Comparison of ENCODE assay signal across 27 mouse cellular contexts in genomic region chr5:130977999-130978398, GRCm38 (mm10).
DNase-seq lines count a peak whose midpoint lies in the region; ATAC-seq and TF ChIP-seq lines count a peak whose summit lies in the region.
"Had no signal": no experiment of that assay in that cellular context is flagged by ENCODE, and none has a peak within 500 bp of the region (broad histone marks: within the 10 kb centered on the region; RNA-seq: fewer than 3 reads in every experiment).

No protein-coding gene starts in this region.

- peak; percentile 21 for DNase-seq in cerebellum, adult 9-10 months
- no peak for DNase-seq in cerebellum, postnatal 36 days
- DNase-seq in liver, embryonic 14.5 days (ENCODE audit: low read depth in 3 of 3, low spot score in 3 of 3): no peak
- DNase-seq in liver (no peak), ES-E14 (ENCODE audit: low read depth, low spot score) (peak; percentile 13), ZHBTc4 (ENCODE audit: low read depth, low spot score) (peak; percentile 39)
- DNase-seq in heart, adult 9 months (ENCODE audit: low spot score in 2 of 2): no peak
- no peak for DNase-seq in forebrain, embryonic 11.5 days (ENCODE audit: low spot score)
- DNase-seq: adrenal gland, postnatal 14 days; cerebellum, adult 11-12 months; cerebellum, postnatal 10 days; heart, postnatal 4 days; kidney, adult 8-10 months; kidney, postnatal 10 days; layer of hippocampus, adult 9-11 months; lung, adult 18-20 months; lung, postnatal 14 days; midbrain, embryonic 14.5 days; right cerebral cortex, adult 18-20 months; spleen, adult 18-20 months; thymus, adult 2 months; thymus, postnatal 4 days had no signal

- no peaks in the 10 kb centered on the region; the same call in 1 of the 2 replicates for H3K9me3 ChIP-seq in liver, embryonic 14.5 days (ENCODE audit: control insufficient read depth, low read length)
- H3K9me3 ChIP-seq in ES-E14 (ENCODE audit: control insufficient read depth, insufficient read depth, low read depth, low read length): no peaks in the 10 kb centered on the region
- H3K9me3 ChIP-seq in forebrain, embryonic 11.5 days (ENCODE audit: control insufficient read depth, low read length): no peaks in the 10 kb centered on the region

- in situ Hi-C loops in ES-E14 (cut with MboI; ENCODE audit: low sequenced_read_pairs in 2 of 2, unreplicated experiment in 2 of 2): no loop called here

- H3K4me2 ChIP-seq in liver, embryonic 14.5 days (ENCODE audit: low read depth): no peak overlapping the region
- H3K4me2 ChIP-seq in forebrain, embryonic 11.5 days (ENCODE audit: low read depth, low read length, severe bottlenecking): no peak overlapping the region
- H3K4me2 ChIP-seq: heart, embryonic 12.5 days; hindbrain, embryonic 13.5 days had no signal

- no peak for TF ChIP-seq EP300 in liver, embryonic 14.5 days (IDR thresholded peaks at IDR 0.05; ENCODE audit: low read depth)

- no peak overlapping the region for H3K9ac ChIP-seq in liver, embryonic 14.5 days (replicated peaks)
- no peak overlapping the region for H3K9ac ChIP-seq in ES-E14 (ENCODE audit: insufficient read depth, low read depth, low read length, poor library complexity, severe bottlenecking)
- no peak overlapping the region for H3K9ac ChIP-seq in forebrain, embryonic 11.5 days (ENCODE audit: low read length)
- H3K9ac ChIP-seq: heart, embryonic 12.5 days; hindbrain, embryonic 13.5 days had no signal

- ATAC-seq in liver, embryonic 14.5 days (ENCODE audit: insufficient read depth): no peak
- no peak for ATAC-seq in forebrain, embryonic 11.5 days (replicated peaks; ENCODE audit: low FRiP score)
- ATAC-seq: forebrain, embryonic 14.5 days; intestine, embryonic 16.5 days had no signal

- no peaks in the 10 kb centered on the region for H3K36me3 ChIP-seq in liver, embryonic 14.5 days (replicated peaks; ENCODE audit: control insufficient read depth, insufficient read depth, low read depth)
- H3K36me3 ChIP-seq in ES-E14 (ENCODE audit: control insufficient read depth, insufficient read depth, low read length, poor library complexity, severe bottlenecking): no peaks in the 10 kb centered on the region
- no peaks in the 10 kb centered on the region for H3K36me3 ChIP-seq in forebrain, embryonic 11.5 days (ENCODE audit: control insufficient read depth, insufficient read depth, low read length)
- H3K36me3 ChIP-seq: heart, embryonic 12.5 days; hindbrain, embryonic 13.5 days had no signal

- no peaks in the 10 kb centered on the region for H3K27me3 ChIP-seq in liver, embryonic 14.5 days (ENCODE audit: control insufficient read depth, insufficient read depth, low read length)
- H3K27me3 ChIP-seq in forebrain, embryonic 11.5 days (ENCODE audit: control insufficient read depth, insufficient read depth, low read length): no peaks in the 10 kb centered on the region
- H3K27me3 ChIP-seq: CH12.LX; heart, embryonic 12.5 days; hindbrain, embryonic 13.5 days had no signal

- no peak overlapping the region for H3K4me3 ChIP-seq in liver, embryonic 14.5 days (ENCODE audit: insufficient read depth in 1 of 2, low read depth in 2 of 2, low read length in 2 of 2)
- H3K4me3 ChIP-seq in ES-E14 (ENCODE audit: insufficient read depth in 1 of 2, low read depth in 1 of 2, low read length in 2 of 2, poor library complexity in 1 of 2, severe bottlenecking in 1 of 2): no peak overlapping the region
- H3K4me3 ChIP-seq in forebrain, embryonic 11.5 days (ENCODE audit: low read depth, low read length): no peak overlapping the region
- H3K4me3 ChIP-seq: heart, embryonic 12.5 days; hindbrain, embryonic 13.5 days had no signal

- no peak overlapping the region for H3K27ac ChIP-seq in liver, embryonic 14.5 days
- no peak overlapping the region for H3K27ac ChIP-seq in ES-E14 (ENCODE audit: insufficient read depth, low read depth, low read length, poor library complexity, severe bottlenecking)
- H3K27ac ChIP-seq in forebrain, embryonic 11.5 days (ENCODE audit: low read depth, low read length): no peak overlapping the region
- H3K27ac ChIP-seq: hindbrain, embryonic 13.5 days had no signal

- WGBS in liver, embryonic 14.5 days (ENCODE audit: insufficient replicate concordance): 55% methylated on average over 3 of the region's 3 CpGs
- WGBS in forebrain, embryonic 11.5 days: 91% methylated on average over 3 of the region's 3 CpGs

- TF ChIP-seq CTCF in liver, embryonic 14.5 days (IDR thresholded peaks at IDR 0.05; ENCODE audit: low read depth): peak; percentile 10; the same call in 1 of the 2 replicates

- no peaks in the 10 kb centered on the region for H3K4me1 ChIP-seq in liver, embryonic 14.5 days (replicated peaks; ENCODE audit: control insufficient read depth in 2 of 2, insufficient read depth in 2 of 2, low read length in 1 of 2)
- H3K4me1 ChIP-seq in ES-E14 (ENCODE audit: control insufficient read depth in 2 of 2, insufficient read depth in 2 of 2, low read length in 2 of 2, poor library complexity in 1 of 2): no peaks in the 10 kb centered on the region
- no peaks in the 10 kb centered on the region for H3K4me1 ChIP-seq in forebrain, embryonic 11.5 days (replicated peaks; ENCODE audit: control insufficient read depth, insufficient read depth, low read length)
- H3K4me1 ChIP-seq: heart, embryonic 12.5 days; hindbrain, embryonic 13.5 days had no signal

TF ChIP-seq in ES-E14, 5 proteins besides CTCF, POLR2A, EP300 and RAD21:
- TF ChIP-seq CHD2 (IDR thresholded peaks at IDR 0.05; ENCODE audit: low read depth, low read length) (no peak), ZC3H11A (IDR thresholded peaks at IDR 0.05; ENCODE audit: borderline replicate concordance, low read depth, low read length) (no peak), HCFC1 (IDR thresholded peaks at IDR 0.05; ENCODE audit: borderline replicate concordance, insufficient read depth, low read length) (no peak), ZNF384 (IDR thresholded peaks at IDR 0.05; ENCODE audit: low read depth, low read length) (no peak), MAFK (IDR thresholded peaks at IDR 0.05; ENCODE audit: insufficient read depth, low read depth, low read length) (no peak)

Comparison
In these comparisons a context has a peak if more than half of its experiments do, and no peak if none do; other contexts are left out.
1. DNase-seq: peak in cerebellum, adult 9-10 months (single experiment), ES-E14 (single experiment) and ZHBTc4 (single experiment); none in cerebellum, postnatal 36 days (0 of 2), liver, embryonic 14.5 days (0 of 3), liver (single experiment), heart, adult 9 months (0 of 2) and forebrain, embryonic 11.5 days (single experiment).